Mouse (Mus musculus): ENCODE measurements at regions not wholly inside any gene's neighbourhood (a gene's known extent, or its start where the extent isn't known, plus 50 kb on each side); places are given as distances from the start of the nearest gene placed in this dataset.

DNA sequence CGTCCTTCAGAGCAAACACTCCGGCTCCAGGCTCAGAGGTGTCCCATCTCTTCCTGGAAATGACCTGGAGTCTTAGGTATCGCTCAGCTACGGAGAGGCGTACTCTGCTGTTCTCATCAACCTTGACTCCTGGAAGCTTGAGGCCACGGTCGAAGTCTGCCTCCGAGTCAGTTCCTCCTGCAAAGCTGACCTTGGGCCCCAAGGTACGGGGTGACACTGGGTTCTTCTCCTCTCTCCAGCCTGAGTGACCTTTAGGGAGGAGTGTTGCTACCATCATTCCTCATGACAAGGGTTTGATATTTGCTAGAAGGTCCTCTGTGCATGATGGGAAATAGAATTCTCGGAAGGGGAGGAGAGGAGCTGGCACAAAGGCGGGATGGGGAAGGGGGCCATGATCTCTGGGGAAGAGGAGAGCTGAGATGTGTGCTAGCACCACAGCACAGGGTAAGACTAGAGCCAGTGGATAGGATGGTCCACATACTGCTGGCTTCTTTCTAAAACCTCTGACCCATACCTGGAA is 469.0 kb downstream of the Rps24 start:
- no peaks in the 10 kb centered on the region; the same call in 1 of the 2 replicates for H3K27me3 ChIP-seq (ENCODE audit: control insufficient read depth, insufficient read depth, low read length)
- no peak overlapping the region for H3K9ac ChIP-seq (ENCODE audit: low read length)
- no peak for ATAC-seq (ENCODE audit: insufficient number of reproducible peaks, insufficient read depth, low FRiP score, low read depth)
- H3K27ac ChIP-seq (replicated peaks in 1 of 2; ENCODE audit: control insufficient read depth in 1 of 2, insufficient read depth in 1 of 2, low read depth in 2 of 2, low read length in 2 of 2): no peak overlapping the region
- H3K4me2 ChIP-seq (ENCODE audit: low read length): no peak overlapping the region
- WGBS: 80% methylated on average over 11 of the region's 11 CpGs
- no peaks in the 10 kb centered on the region for H3K4me1 ChIP-seq (ENCODE audit: control insufficient read depth in 2 of 2, insufficient read depth in 2 of 2, low read length in 2 of 2)
- no peak overlapping the region for H3K4me3 ChIP-seq (ENCODE audit: control insufficient read depth in 1 of 2, insufficient read depth in 1 of 2, low read depth in 1 of 2, low read length in 2 of 2)
- H3K9me3 ChIP-seq (ENCODE audit: control insufficient read depth, low read length): no peaks in the 10 kb centered on the region
- H3K36me3 ChIP-seq (ENCODE audit: control insufficient read depth, insufficient read depth, low read length): no peaks in the 10 kb centered on the region

DNA sequence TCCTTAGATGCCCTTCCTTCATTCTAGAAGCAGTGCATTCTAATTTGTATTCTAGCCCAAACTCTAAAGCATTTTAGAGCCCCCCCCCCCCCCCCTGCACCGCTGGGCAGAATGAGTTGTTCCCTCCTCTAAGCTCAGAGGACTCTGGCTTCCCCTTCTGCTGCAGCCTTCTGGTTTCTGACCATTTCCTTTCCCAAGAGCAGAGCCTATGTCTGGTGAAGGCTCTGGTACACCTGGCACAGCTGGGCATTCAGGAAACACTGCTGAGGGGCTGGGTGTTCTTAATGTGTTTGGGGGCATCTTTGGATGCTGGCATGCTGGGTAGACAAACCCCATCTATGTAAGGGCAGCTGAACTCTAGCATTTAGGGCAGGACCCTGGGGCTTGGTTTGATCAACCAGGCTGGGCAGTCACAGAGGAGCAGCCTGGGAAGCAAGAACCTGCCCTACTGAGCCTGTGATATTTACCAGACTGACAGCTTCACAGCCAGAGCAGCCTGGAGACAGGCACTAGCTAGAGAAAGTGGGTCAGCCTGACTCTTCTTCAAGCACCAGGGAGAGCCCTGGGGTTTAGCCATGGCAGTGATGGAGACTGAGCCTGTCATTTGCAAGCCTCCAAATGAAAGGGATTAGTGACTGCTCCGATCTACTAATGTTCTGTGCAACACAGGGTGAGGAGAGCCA is 469.7 kb downstream of the Rps24 start:
- WGBS: 50% methylated on average over 2 of the region's 2 CpGs
- Histone ChIP-seq H3K9ac (ENCODE audit: low read length) (no peak overlapping the region), H3K4me1 (ENCODE audit: control insufficient read depth in 2 of 2, insufficient read depth in 2 of 2, low read length in 2 of 2) (no peaks in the 10 kb centered on the region; a peak in 1 of 4 replicates), H3K27me3 (ENCODE audit: control insufficient read depth, insufficient read depth, low read length) (no peaks in the 10 kb centered on the region; the same call in 1 of the 2 replicates), H3K4me2 (ENCODE audit: low read length) (no peak overlapping the region), H3K4me3 (ENCODE audit: control insufficient read depth in 1 of 2, insufficient read depth in 1 of 2, low read depth in 1 of 2, low read length in 2 of 2) (no peak overlapping the region), H3K36me3 (ENCODE audit: control insufficient read depth, insufficient read depth, low read length) (no peaks in the 10 kb centered on the region), H3K9me3 (ENCODE audit: control insufficient read depth, low read length) (no peaks in the 10 kb centered on the region), H3K27ac (replicated peaks in 1 of 2; ENCODE audit: control insufficient read depth in 1 of 2, insufficient read depth in 1 of 2, low read depth in 2 of 2, low read length in 2 of 2) (no peak overlapping the region)
- ATAC-seq (ENCODE audit: insufficient number of reproducible peaks, insufficient read depth, low FRiP score, low read depth): no peak

DNA sequence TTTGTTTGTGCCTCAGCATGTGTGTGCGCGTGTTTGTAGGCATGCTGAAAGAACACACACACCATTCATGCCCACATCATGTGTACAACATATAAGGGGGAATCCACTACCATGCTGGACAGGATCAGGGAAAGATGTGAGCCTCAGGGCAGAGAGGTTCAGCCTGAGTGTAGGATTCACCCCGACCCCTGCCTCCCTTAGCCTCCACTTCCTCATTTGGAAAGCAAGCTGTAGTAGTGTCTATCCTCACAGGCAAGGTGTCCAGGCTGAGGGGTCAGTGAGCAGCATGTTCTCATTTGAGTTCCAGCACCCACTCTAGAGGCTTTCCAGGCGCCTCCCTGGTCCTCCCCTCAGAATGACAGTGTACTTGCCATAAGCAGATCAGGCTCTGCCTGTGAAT is 470.5 kb downstream of the Rps24 start:
- Histone ChIP-seq H3K4me2 (ENCODE audit: low read length) (no peak overlapping the region), H3K9ac (ENCODE audit: low read length) (no peak overlapping the region), H3K27ac (replicated peaks in 1 of 2; ENCODE audit: control insufficient read depth in 1 of 2, insufficient read depth in 1 of 2, low read depth in 2 of 2, low read length in 2 of 2) (no peak overlapping the region), H3K9me3 (ENCODE audit: control insufficient read depth, low read length) (no peaks in the 10 kb centered on the region), H3K36me3 (ENCODE audit: control insufficient read depth, insufficient read depth, low read length) (no peaks in the 10 kb centered on the region), H3K27me3 (ENCODE audit: control insufficient read depth, insufficient read depth, low read length) (no peaks in the 10 kb centered on the region; the same call in 1 of the 2 replicates), H3K4me3 (ENCODE audit: control insufficient read depth in 1 of 2, insufficient read depth in 1 of 2, low read depth in 1 of 2, low read length in 2 of 2) (no peak overlapping the region), H3K4me1 (ENCODE audit: control insufficient read depth in 2 of 2, insufficient read depth in 2 of 2, low read length in 2 of 2) (no peaks in the 10 kb centered on the region; a peak in 1 of 4 replicates)
- 79% methylated on average over 4 of the region's 4 CpGs for WGBS
- ATAC-seq (ENCODE audit: insufficient number of reproducible peaks, insufficient read depth, low FRiP score, low read depth): no peak

DNA sequence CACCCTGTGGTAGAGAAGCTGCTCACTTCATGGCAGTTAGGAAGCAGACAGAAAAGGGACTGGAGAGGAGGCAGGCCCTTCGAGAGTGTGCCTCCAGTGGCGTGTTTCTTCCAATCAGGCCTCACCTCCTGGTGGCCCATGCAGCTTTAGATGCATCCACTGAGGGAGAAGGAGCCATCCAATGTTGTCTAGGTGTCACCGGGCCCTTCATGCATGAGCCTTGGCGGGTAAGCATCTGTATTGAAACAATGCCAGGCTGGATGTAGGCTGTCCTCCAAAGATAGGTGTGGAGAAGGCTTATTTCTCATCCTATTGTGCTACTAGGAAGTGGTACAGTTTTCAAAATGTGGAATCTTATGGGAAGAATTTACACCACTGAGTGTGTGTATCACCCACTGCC is 471.9 kb downstream of the Rps24 start:
- Histone ChIP-seq H3K27ac (replicated peaks in 1 of 2; ENCODE audit: control insufficient read depth in 1 of 2, insufficient read depth in 1 of 2, low read depth in 2 of 2, low read length in 2 of 2) (no peak overlapping the region), H3K9ac (ENCODE audit: low read length) (no peak overlapping the region), H3K4me2 (ENCODE audit: low read length) (no peak overlapping the region), H3K4me3 (ENCODE audit: control insufficient read depth in 1 of 2, insufficient read depth in 1 of 2, low read depth in 1 of 2, low read length in 2 of 2) (no peak overlapping the region), H3K4me1 (ENCODE audit: control insufficient read depth in 2 of 2, insufficient read depth in 2 of 2, low read length in 2 of 2) (no peaks in the 10 kb centered on the region; a peak in 1 of 4 replicates), H3K9me3 (ENCODE audit: control insufficient read depth, low read length) (no peaks in the 10 kb centered on the region), H3K36me3 (ENCODE audit: control insufficient read depth, insufficient read depth, low read length) (no peaks in the 10 kb centered on the region), H3K27me3 (ENCODE audit: control insufficient read depth, insufficient read depth, low read length) (no peaks in the 10 kb centered on the region; the same call in 1 of the 2 replicates)
- WGBS: 82% methylated on average over 4 of the region's 4 CpGs
- no peak for ATAC-seq (ENCODE audit: insufficient number of reproducible peaks, insufficient read depth, low FRiP score, low read depth)

DNA sequence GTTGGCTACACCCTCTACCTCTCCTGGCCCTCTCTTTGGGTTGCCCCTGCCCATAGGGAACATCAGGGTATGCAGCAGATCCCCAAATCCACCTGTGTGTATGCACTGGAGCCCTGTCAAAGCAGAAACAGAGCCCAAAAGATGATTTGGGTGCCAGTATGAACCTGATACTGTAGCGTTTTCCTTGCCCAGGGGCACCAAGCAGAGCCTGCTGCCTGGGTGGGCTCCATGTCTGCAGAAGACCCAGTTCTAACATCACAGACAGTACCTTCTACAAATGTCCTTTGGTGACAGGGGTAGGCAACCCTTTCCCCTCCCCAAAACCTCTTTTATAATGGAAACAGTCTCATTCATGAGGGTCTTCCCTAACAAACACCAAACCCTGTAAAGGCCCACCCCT is 472.5 kb downstream of the Rps24 start:
- H3K9me3 ChIP-seq (ENCODE audit: control insufficient read depth, low read length): no peaks in the 10 kb centered on the region
- no peak overlapping the region for H3K4me3 ChIP-seq (ENCODE audit: control insufficient read depth in 1 of 2, insufficient read depth in 1 of 2, low read depth in 1 of 2, low read length in 2 of 2)
- H3K27me3 ChIP-seq (ENCODE audit: control insufficient read depth, insufficient read depth, low read length): no peaks in the 10 kb centered on the region; the same call in 1 of the 2 replicates
- H3K4me1 ChIP-seq (ENCODE audit: control insufficient read depth in 2 of 2, insufficient read depth in 2 of 2, low read length in 2 of 2): no peaks in the 10 kb centered on the region; a peak in 1 of 4 replicates
- 59% methylated on average over 1 of the region's 1 CpGs for WGBS
- no peak for ATAC-seq (ENCODE audit: insufficient number of reproducible peaks, insufficient read depth, low FRiP score, low read depth)
- no peak overlapping the region for H3K9ac ChIP-seq (ENCODE audit: low read length)
- no peak overlapping the region for H3K4me2 ChIP-seq (ENCODE audit: low read length)
- H3K27ac ChIP-seq (replicated peaks in 1 of 2; ENCODE audit: control insufficient read depth in 1 of 2, insufficient read depth in 1 of 2, low read depth in 2 of 2, low read length in 2 of 2): no peak overlapping the region
- no peaks in the 10 kb centered on the region for H3K36me3 ChIP-seq (ENCODE audit: control insufficient read depth, insufficient read depth, low read length)

DNA sequence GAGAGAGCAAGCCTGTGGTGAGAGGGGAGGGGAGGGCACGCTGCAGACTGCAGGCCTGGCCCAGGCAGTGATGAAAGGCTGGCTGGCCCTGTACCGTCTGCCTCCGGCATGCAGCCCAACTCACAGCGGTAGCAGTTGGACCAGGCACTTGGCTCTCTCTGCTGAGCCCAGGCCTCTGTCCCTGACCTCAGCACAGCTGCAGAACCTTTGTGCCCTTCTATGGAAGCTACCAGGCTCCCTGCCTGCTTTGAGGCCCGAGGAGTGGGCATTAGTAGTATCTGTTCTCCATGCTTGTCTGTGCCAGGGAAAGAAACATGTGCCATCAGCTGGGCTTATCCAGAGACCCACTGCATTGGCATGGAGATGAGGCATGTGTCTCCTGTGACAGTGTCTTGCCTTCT is 473.2 kb downstream of the Rps24 start:
- Histone ChIP-seq H3K27ac (replicated peaks in 1 of 2; ENCODE audit: control insufficient read depth in 1 of 2, insufficient read depth in 1 of 2, low read depth in 2 of 2, low read length in 2 of 2) (no peak overlapping the region), H3K9ac (ENCODE audit: low read length) (no peak overlapping the region), H3K4me3 (ENCODE audit: control insufficient read depth in 1 of 2, insufficient read depth in 1 of 2, low read depth in 1 of 2, low read length in 2 of 2) (no peak overlapping the region), H3K9me3 (ENCODE audit: control insufficient read depth, low read length) (no peaks in the 10 kb centered on the region), H3K36me3 (ENCODE audit: control insufficient read depth, insufficient read depth, low read length) (no peaks in the 10 kb centered on the region), H3K4me1 (ENCODE audit: control insufficient read depth in 2 of 2, insufficient read depth in 2 of 2, low read length in 2 of 2) (no peaks in the 10 kb centered on the region; a peak in 1 of 4 replicates), H3K27me3 (ENCODE audit: control insufficient read depth, insufficient read depth, low read length) (no peaks in the 10 kb centered on the region; the same call in 1 of the 2 replicates), H3K4me2 (ENCODE audit: low read length) (no peak overlapping the region)
- 38% methylated on average over 5 of the region's 5 CpGs for WGBS
- ATAC-seq (ENCODE audit: insufficient number of reproducible peaks, insufficient read depth, low FRiP score, low read depth): peak; percentile 32; the same call in 1 of the 2 replicates

DNA sequence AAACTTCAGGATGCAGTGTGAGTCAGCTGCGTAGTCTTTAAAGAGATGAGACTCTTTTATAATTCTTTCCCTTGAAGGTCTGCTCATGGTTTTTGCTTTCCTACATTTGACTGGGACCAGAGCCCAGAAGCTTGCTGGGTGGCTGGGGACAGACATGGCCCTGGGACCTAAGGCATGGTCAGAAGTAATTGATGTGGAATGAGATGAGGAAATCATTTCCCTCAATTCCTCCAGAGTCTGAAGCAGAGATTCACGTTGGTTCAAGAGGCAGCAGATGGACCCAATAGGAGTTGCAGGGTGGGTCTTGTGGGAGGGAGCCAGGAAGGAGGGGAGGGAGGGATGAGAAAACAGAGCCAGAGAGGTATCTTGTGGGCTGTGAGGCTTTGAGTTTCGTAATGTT is 473.9 kb downstream of the Rps24 start:
- no peak for ATAC-seq (ENCODE audit: insufficient number of reproducible peaks, insufficient read depth, low FRiP score, low read depth)
- no peaks in the 10 kb centered on the region for H3K36me3 ChIP-seq (ENCODE audit: control insufficient read depth, insufficient read depth, low read length)
- no peaks in the 10 kb centered on the region for H3K9me3 ChIP-seq (ENCODE audit: control insufficient read depth, low read length)
- no peaks in the 10 kb centered on the region; the same call in 1 of the 2 replicates for H3K27me3 ChIP-seq (ENCODE audit: control insufficient read depth, insufficient read depth, low read length)
- 67% methylated on average over 3 of the region's 3 CpGs for WGBS
- no peak overlapping the region for H3K4me3 ChIP-seq (ENCODE audit: control insufficient read depth in 1 of 2, insufficient read depth in 1 of 2, low read depth in 1 of 2, low read length in 2 of 2)
- H3K9ac ChIP-seq (ENCODE audit: low read length): no peak overlapping the region
- H3K4me1 ChIP-seq (ENCODE audit: control insufficient read depth in 2 of 2, insufficient read depth in 2 of 2, low read length in 2 of 2): no peaks in the 10 kb centered on the region; a peak in 1 of 4 replicates
- H3K27ac ChIP-seq (replicated peaks in 1 of 2; ENCODE audit: control insufficient read depth in 1 of 2, insufficient read depth in 1 of 2, low read depth in 2 of 2, low read length in 2 of 2): no peak overlapping the region
- no peak overlapping the region for H3K4me2 ChIP-seq (ENCODE audit: low read length)
